Mouse (Mus musculus): ENCODE results near the gene Ndufa13.

- TF ChIP-seq EP300 (optimal IDR thresholded peaks at IDR 0.05) (no peak), CTCF (IDR thresholded peaks at IDR 0.05; ENCODE audit: low read depth) (no peak)
Observed at GRCm38 (mm10) chr8:69934582-69934981, 32.2 kb upstream of the Ndufa13 start.

Data from stomach, postnatal 0 days (tissue).